Comparison of ENCODE assay signal across 9 mouse cellular contexts in the genomic region with DNA sequence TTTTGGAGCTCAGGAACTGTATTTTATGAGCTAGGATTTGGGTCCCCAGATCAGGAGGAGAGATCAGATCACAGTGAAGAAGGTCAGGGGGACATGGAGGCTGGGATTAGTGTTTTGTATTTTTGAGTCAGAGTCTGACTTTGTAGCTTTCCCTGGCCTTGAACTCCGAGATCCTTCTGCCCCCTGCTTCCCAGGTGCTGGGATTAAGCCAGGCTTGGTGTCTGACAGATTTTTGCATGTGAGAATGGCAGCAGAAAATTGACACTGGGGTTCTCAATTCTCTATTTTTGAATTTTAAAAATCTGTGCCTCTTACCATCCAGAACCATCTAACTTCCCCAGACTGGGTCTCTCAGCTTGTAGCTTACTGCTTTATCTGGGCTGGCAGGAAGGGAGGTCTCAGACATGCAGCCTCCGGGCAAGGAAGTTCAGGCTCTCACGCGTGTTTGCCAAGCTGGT. TPM values are rescaled to one million over a fixed set of nuclear protein-coding genes. Genes with fewer than 3 reads are reported as not detected.
DNase-seq lines count a peak whose midpoint lies in the region; ATAC-seq and TF ChIP-seq lines count a peak whose summit lies in the region.
"Had no signal": no experiment of that assay in that cellular context is flagged by ENCODE, and none has a peak within 500 bp of the region (broad histone marks: within the 10 kb centered on the region; RNA-seq: fewer than 3 reads in every experiment).

No protein-coding gene starts in this region.

- no peak overlapping the region for H3K4me2 ChIP-seq in forebrain, embryonic 16.5 days (ENCODE audit: low read length)
- peak overlapping the region; percentile 89 for H3K4me2 ChIP-seq in liver, embryonic 13.5 days
- no peak overlapping the region; the same call in 1 of the 2 replicates for H3K4me2 ChIP-seq in stomach, postnatal 0 days (replicated peaks; ENCODE audit: low read depth)

- 84% methylated on average over 4 of the region's 4 CpGs for WGBS in forebrain, embryonic 10.5 days
- WGBS in forebrain, embryonic 16.5 days, result 84% methylated on average over 4 of the region's 4 CpGs
- 91% methylated on average over 4 of the region's 4 CpGs for WGBS in thymus, adult 2 months
- WGBS in liver, embryonic 13.5 days (ENCODE audit: insufficient replicate concordance), result 52% methylated on average over 4 of the region's 4 CpGs
- WGBS in stomach, postnatal 0 days, result 52% methylated on average over 4 of the region's 4 CpGs

- no peak for TF ChIP-seq EP300 in stomach, postnatal 0 days (optimal IDR thresholded peaks at IDR 0.05)

- TF ChIP-seq POLR2A in thymus, adult 2 months (IDR thresholded peaks at IDR 0.05; ENCODE audit: control insufficient read depth, extremely low read depth, insufficient read depth, low read length, poor library complexity), result no peak

- no peak for ATAC-seq in forebrain, embryonic 16.5 days
- no peak for ATAC-seq in liver, embryonic 13.5 days (ENCODE audit: low read depth)
- ATAC-seq in stomach, postnatal 0 days (ENCODE audit: low FRiP score, low TSS enrichment), result no peak

- DNase-seq in forebrain, embryonic 10.5 days (ENCODE audit: extremely low spot score, low spot score), result no peak
- DNase-seq in thymus, adult 2 months, result no peak
- DNase-seq in thymus, postnatal 10 days (ENCODE audit: low spot score in 2 of 2), result no peak
- no peak for DNase-seq in liver, embryonic 13.5 days
- no peak for DNase-seq in stomach, postnatal 0 days (ENCODE audit: low spot score)
- no peak for DNase-seq in thymus, postnatal 25 days
- DNase-seq in natural killer cell, adult 2 months (ENCODE audit: low spot score in 2 of 2), result no peak
- DNase-seq: heart, adult 11 months had no signal

- peaks cover 4% of the 10 kb centered on the region; the same call in 1 of the 2 replicates for H3K9me3 ChIP-seq in forebrain, embryonic 10.5 days
- no peaks in the 10 kb centered on the region for H3K9me3 ChIP-seq in forebrain, embryonic 16.5 days (ENCODE audit: control insufficient read depth, low read length)
- no peaks in the 10 kb centered on the region for H3K9me3 ChIP-seq in liver, embryonic 13.5 days (replicated peaks)
- no peaks in the 10 kb centered on the region for H3K9me3 ChIP-seq in stomach, postnatal 0 days (ENCODE audit: control insufficient read depth, low read length)

- H3K9ac ChIP-seq in forebrain, embryonic 16.5 days (replicated peaks; ENCODE audit: low read depth, low read length), result no peak overlapping the region
- peak overlapping the region; percentile 81 for H3K9ac ChIP-seq in liver, embryonic 13.5 days
- H3K9ac ChIP-seq in stomach, postnatal 0 days (ENCODE audit: low read length), result peak overlapping the region; percentile 67

- TF ChIP-seq CTCF in thymus, adult 2 months (IDR thresholded peaks at IDR 0.05; ENCODE audit: borderline replicate concordance, control insufficient read depth, extremely low read depth, insufficient read depth, low read length, poor library complexity), result no peak
- TF ChIP-seq CTCF in stomach, postnatal 0 days (IDR thresholded peaks at IDR 0.05; ENCODE audit: low read depth), result no peak

- H3K4me1 ChIP-seq in forebrain, embryonic 10.5 days, result peaks cover 50% of the 10 kb centered on the region
- H3K4me1 ChIP-seq in forebrain, embryonic 16.5 days (replicated peaks; ENCODE audit: control insufficient read depth, insufficient read depth, low read length), result peaks cover 33% of the 10 kb centered on the region
- peaks cover 25% of the 10 kb centered on the region for H3K4me1 ChIP-seq in thymus, adult 2 months (replicated peaks; ENCODE audit: control insufficient read depth, insufficient read depth, low read length)
- peaks cover 70% of the 10 kb centered on the region for H3K4me1 ChIP-seq in liver, embryonic 13.5 days (replicated peaks)
- peaks cover 3% of the 10 kb centered on the region for H3K4me1 ChIP-seq in stomach, postnatal 0 days (replicated peaks; ENCODE audit: control insufficient read depth, insufficient read depth)

- peaks cover 62% of the 10 kb centered on the region for H3K36me3 ChIP-seq in forebrain, embryonic 10.5 days (replicated peaks)
- peaks cover 16% of the 10 kb centered on the region for H3K36me3 ChIP-seq in forebrain, embryonic 16.5 days (ENCODE audit: control insufficient read depth, insufficient read depth)
- no peaks in the 10 kb centered on the region; the same call in 1 of the 2 replicates for H3K36me3 ChIP-seq in thymus, adult 2 months (ENCODE audit: control insufficient read depth, insufficient read depth, low read length)
- H3K36me3 ChIP-seq in liver, embryonic 13.5 days, result peaks cover 58% of the 10 kb centered on the region
- peaks cover 9% of the 10 kb centered on the region for H3K36me3 ChIP-seq in stomach, postnatal 0 days (ENCODE audit: control insufficient read depth, insufficient read depth, low read length)

- H3K27me3 ChIP-seq in forebrain, embryonic 10.5 days (ENCODE audit: poor library complexity, severe bottlenecking), result no peaks in the 10 kb centered on the region
- H3K27me3 ChIP-seq in forebrain, embryonic 16.5 days (replicated peaks; ENCODE audit: control insufficient read depth, insufficient read depth, low read length), result no peaks in the 10 kb centered on the region
- no peaks in the 10 kb centered on the region for H3K27me3 ChIP-seq in thymus, adult 2 months (ENCODE audit: control insufficient read depth, insufficient read depth, low read length)
- no peaks in the 10 kb centered on the region for H3K27me3 ChIP-seq in liver, embryonic 13.5 days
- H3K27me3 ChIP-seq in stomach, postnatal 0 days (ENCODE audit: control insufficient read depth, insufficient read depth, low read length), result no peaks in the 10 kb centered on the region

- peak overlapping the region; percentile 99 for H3K27ac ChIP-seq in forebrain, embryonic 10.5 days
- no peak overlapping the region for H3K27ac ChIP-seq in forebrain, embryonic 16.5 days (ENCODE audit: low read length)
- H3K27ac ChIP-seq in thymus, adult 2 months (ENCODE audit: control insufficient read depth, insufficient read depth, low read length), result peak overlapping the region; percentile 30
- peak overlapping the region; percentile 87 for H3K27ac ChIP-seq in liver, embryonic 13.5 days
- H3K27ac ChIP-seq in stomach, postnatal 0 days (replicated peaks), result peak overlapping the region; percentile 90; the same call in 1 of the 2 replicates

- peak overlapping the region; percentile 78 for H3K4me3 ChIP-seq in forebrain, embryonic 10.5 days
- no peak overlapping the region for H3K4me3 ChIP-seq in forebrain, embryonic 16.5 days (replicated peaks; ENCODE audit: low read length)
- no peak overlapping the region for H3K4me3 ChIP-seq in thymus, adult 2 months (ENCODE audit: control insufficient read depth, insufficient read depth, low read length)
- peak overlapping the region; percentile 70 for H3K4me3 ChIP-seq in liver, embryonic 13.5 days (replicated peaks)
- no peak overlapping the region for H3K4me3 ChIP-seq in stomach, postnatal 0 days (ENCODE audit: low read depth, low read length)

RNA-seq across cellular contexts. Expression of a gene that starts 1.4 kb away (rescaled TPM):
- polyA plus RNA-seq in forebrain, embryonic 10.5 days (2016; fragmentation: Nextera tagmentation; extraction: Ambion mirVana), result 343 and 346 TPM in 2 replicates
- polyA plus RNA-seq in forebrain, embryonic 16.5 days (2015; fragmentation: Nextera tagmentation; extraction: Ambion mirVana), result 247 and 256 TPM in 2 replicates
- polyA plus RNA-seq in thymus, adult 2 months (2012; rRNA removed), result 268 and 290 TPM in 2 replicates
- polyA plus RNA-seq in liver, embryonic 13.5 days (2015; fragmentation: Nextera tagmentation; extraction: Ambion mirVana), result 81.2 and 87.4 TPM in 2 replicates
- polyA plus RNA-seq in stomach, postnatal 0 days (2015; fragmentation: Nextera tagmentation; extraction: Ambion mirVana), result 81.1 and 82.9 TPM in 2 replicates

RNA-seq across cellular contexts. Expression of a gene that starts 5.9 kb away (rescaled TPM):
- 625 and 631 TPM in 2 replicates for polyA plus RNA-seq in forebrain, embryonic 10.5 days (2016; fragmentation: Nextera tagmentation; extraction: Ambion mirVana)
- 455 and 522 TPM in 2 replicates for polyA plus RNA-seq in forebrain, embryonic 16.5 days (2015; fragmentation: Nextera tagmentation; extraction: Ambion mirVana)
- polyA plus RNA-seq in thymus, adult 2 months (2012; rRNA removed), result 1,246 and 1,699 TPM in 2 replicates
- 474 and 603 TPM in 2 replicates for polyA plus RNA-seq in liver, embryonic 13.5 days (2015; fragmentation: Nextera tagmentation; extraction: Ambion mirVana)
- 859 and 899 TPM in 2 replicates for polyA plus RNA-seq in stomach, postnatal 0 days (2015; fragmentation: Nextera tagmentation; extraction: Ambion mirVana)

RNA-seq across cellular contexts. Expression of a gene that starts 13.3 kb away (rescaled TPM):
- 6.8 and 7.0 TPM in 2 replicates for polyA plus RNA-seq in forebrain, embryonic 10.5 days (2016; fragmentation: Nextera tagmentation; extraction: Ambion mirVana)
- 16.3 TPM in 2 replicates for polyA plus RNA-seq in forebrain, embryonic 16.5 days (2015; fragmentation: Nextera tagmentation; extraction: Ambion mirVana)
- polyA plus RNA-seq in thymus, adult 2 months (2012; rRNA removed), result 34.9 and 38.2 TPM in 2 replicates
- 1.0 and 1.1 TPM in 2 replicates for polyA plus RNA-seq in liver, embryonic 13.5 days (2015; fragmentation: Nextera tagmentation; extraction: Ambion mirVana)
- 4.1 and 4.5 TPM in 2 replicates for polyA plus RNA-seq in stomach, postnatal 0 days (2015; fragmentation: Nextera tagmentation; extraction: Ambion mirVana)

RNA-seq across cellular contexts. Expression of a gene that starts 32.7 kb away (rescaled TPM):
- 191 and 199 TPM in 2 replicates for polyA plus RNA-seq in forebrain, embryonic 10.5 days (2016; fragmentation: Nextera tagmentation; extraction: Ambion mirVana)
- polyA plus RNA-seq in forebrain, embryonic 16.5 days (2015; fragmentation: Nextera tagmentation; extraction: Ambion mirVana), result 63.7 and 74.6 TPM in 2 replicates
- polyA plus RNA-seq in thymus, adult 2 months (2012; rRNA removed), result 341 and 425 TPM in 2 replicates
- polyA plus RNA-seq in liver, embryonic 13.5 days (2015; fragmentation: Nextera tagmentation; extraction: Ambion mirVana), result 55.2 and 56.2 TPM in 2 replicates
- 30.9 and 37.0 TPM in 2 replicates for polyA plus RNA-seq in stomach, postnatal 0 days (2015; fragmentation: Nextera tagmentation; extraction: Ambion mirVana)

RNA-seq across cellular contexts. Expression of a gene that starts 44.5 kb away (rescaled TPM):
- 0.43 and 0.71 TPM in 2 replicates for polyA plus RNA-seq in forebrain, embryonic 10.5 days (2016; fragmentation: Nextera tagmentation; extraction: Ambion mirVana)
- 2.2 and 4.5 TPM in 2 replicates for polyA plus RNA-seq in forebrain, embryonic 16.5 days (2015; fragmentation: Nextera tagmentation; extraction: Ambion mirVana)
- 0.17 and 0.22 TPM in 2 replicates for polyA plus RNA-seq in thymus, adult 2 months (2012; rRNA removed)
- polyA plus RNA-seq in liver, embryonic 13.5 days (2015; fragmentation: Nextera tagmentation; extraction: Ambion mirVana), result 0.12 TPM in 1 of 2 replicates, not detected in the other
- polyA plus RNA-seq in stomach, postnatal 0 days (2015; fragmentation: Nextera tagmentation; extraction: Ambion mirVana), result 0.07 TPM in 2 replicates

Comparison
In these comparisons a context has a peak if more than half of its experiments do, and no peak if none do; other contexts are left out.
1. H3K4me3 ChIP-seq: peak in forebrain, embryonic 10.5 days (single experiment) and liver, embryonic 13.5 days (single experiment); none in forebrain, embryonic 16.5 days (single experiment), thymus, adult 2 months (single experiment) and stomach, postnatal 0 days (single experiment).